Mouse (Mus musculus) gastrocnemius, postnatal 10 days (tissue): ENCODE results near the gene Agr2. TPM values are rescaled to one million over a fixed set of nuclear protein-coding genes. Genes with fewer than 3 reads are reported as not detected.

Experiments used
- DNase-seq: peaks from one replicate; pipeline ENCODE4 v3.0.0; 2021; ENCODE audit warnings: mixed read lengths
- total RNA-seq, 2 experiments: library from RNA; stranded (reverse); gene quantifications; 2 replicates each; pipeline ENCODE4 v1.2.3; 2021

Gene Agr2
- total RNA-seq, 2 experiments from 2014 or later = not detected

GRCm38 (mm10) chr12:36027171-36027570, 34.5 kb downstream of the Agr2 start:
- DNase-seq = no peak

- DNase-seq = no peak
Measured at GRCm38 (mm10) chr12:36028968-36029645, 36.4 kb downstream of the Agr2 start.

GRCm38 (mm10) chr12:36029687-36030086, 37.0 kb downstream of the Agr2 start:
- no peak for DNase-seq

- no peak for DNase-seq
Measured at GRCm38 (mm10) chr12:36030660-36031363, 38.1 kb downstream of the Agr2 start.

- no peak for DNase-seq
Measured at GRCm38 (mm10) chr12:36032419-36032818, 39.7 kb downstream of the Agr2 start.

- DNase-seq = no peak
Measured at GRCm38 (mm10) chr12:36035501-36035900, 42.8 kb downstream of the Agr2 start.

- no peak for DNase-seq
Measured at GRCm38 (mm10) chr12:36036121-36036520, 43.4 kb downstream of the Agr2 start.

- no peak for DNase-seq
Measured at GRCm38 (mm10) chr12:36036776-36037175, 44.1 kb downstream of the Agr2 start.

GRCm38 (mm10) chr12:36039541-36040084, 46.9 kb downstream of the Agr2 start:
- no peak for DNase-seq

- DNase-seq = no peak
Measured at GRCm38 (mm10) chr12:36040571-36041280, 48.0 kb downstream of the Agr2 start.

- no peak for DNase-seq
Measured at GRCm38 (mm10) chr12:36041281-36041589, 48.5 kb downstream of the Agr2 start.

- peak; percentile 27 for DNase-seq
Measured at GRCm38 (mm10) chr12:36041703-36042347, 49.1 kb downstream of the Agr2 start.

GRCm38 (mm10) chr12:36042348-36042778, 49.7 kb downstream of the Agr2 start, which contains the start of gene Tspan13:
Gene Tspan13, minus strand, starts transcription at chr12:36042500.
- peak; percentile 53 for DNase-seq

GRCm38 (mm10) chr12:36044691-36045090, 52.0 kb downstream of the Agr2 start:
- no peak for DNase-seq

GRCm38 (mm10) chr12:36046196-36046595, 53.5 kb downstream of the Agr2 start:
- no peak for DNase-seq

- no peak for DNase-seq
Measured at GRCm38 (mm10) chr12:36047593-36047992, 54.9 kb downstream of the Agr2 start.

- no peak for DNase-seq
Measured at GRCm38 (mm10) chr12:36050276-36050675, 57.6 kb downstream of the Agr2 start.

Other genes with a start within 250 kb of the Agr2 start
- gene Agr3, start 67.3 kb upstream of the Agr2 start, total RNA-seq = not detected
- 10 to 100 TPM; 50.8 to 59.4 TPM for gene Tspan13, start 49.6 kb downstream of the Agr2 start, total RNA-seq
- gene Ankmy2, start 164.2 kb downstream of the Agr2 start, total RNA-seq = 10 to 100 TPM; 13.0 to 16.5 TPM
- 100 to 1,000 TPM; 149 to 155 TPM for gene Bzw2, start 165.2 kb downstream of the Agr2 start, total RNA-seq